Mouse (Mus musculus) midbrain, postnatal 0 days (tissue): ENCODE results near the gene Kalrn. TPM values are rescaled to one million over a fixed set of nuclear protein-coding genes. Genes with fewer than 3 reads are reported as not detected.

Source experiments
- ATAC-seq: fragments of 200-750 bp; cut with Nextera tagmentation; 2 replicates; pipeline ENCODE4 v1.8.0; 2017; ENCODE audit warnings: moderate number of reproducible peaks, mild to moderate bottlenecking, moderate TSS enrichment, moderate library complexity; ENCODE audit not compliant: low FRiP score
- DNase-seq: peaks from one replicate; pipeline ENCODE4 v3.0.0-alpha.2; 2015; ENCODE audit warnings: low spot score
- H3K27ac ChIP-seq: fragments of 300-500 bp; sonication (generic); 2 replicates; pipeline ENCODE4 v1.5.1; 2014; ENCODE audit warnings: low read depth, mild to moderate bottlenecking, low read length, mixed read lengths
- H3K27me3 ChIP-seq: fragments of 300-500 bp; sonication (generic); 2 replicates; pipeline ENCODE4 v1.6.1; 2014; ENCODE audit warnings: low read length, control low read depth, mixed read lengths; ENCODE audit not compliant: insufficient read depth
- H3K36me3 ChIP-seq: fragments of 300-500 bp; sonication (generic); 2 replicates; pipeline ENCODE4 v1.6.1; 2014; ENCODE audit warnings: low read length, control low read depth, mixed read lengths; ENCODE audit not compliant: insufficient read depth
- H3K4me1 ChIP-seq: fragments of 300-500 bp; sonication (generic); 2 replicates; pipeline ENCODE4 v1.6.1; 2014; ENCODE audit warnings: mild to moderate bottlenecking, control low read depth, antibody characterized with exemption, low read length, mixed read lengths; ENCODE audit not compliant: insufficient read depth
- H3K4me2 ChIP-seq: fragments of 300-500 bp; sonication (generic); 2 replicates; pipeline ENCODE4 v1.6.1; 2014; ENCODE audit warnings: low read depth, mild to moderate bottlenecking, low read length, mixed read lengths; ENCODE audit not compliant: poor library complexity, severe bottlenecking
- H3K4me3 ChIP-seq: fragments of 300-500 bp; sonication (generic); 2 replicates; pipeline ENCODE4 v1.5.1; 2014; ENCODE audit warnings: low read depth, mild to moderate bottlenecking, low read length, moderate library complexity
- H3K9ac ChIP-seq: fragments of 300-500 bp; sonication (generic); replicated peaks from 2 replicates; pipeline ENCODE4 v1.6.1; 2014; ENCODE audit warnings: mild to moderate bottlenecking, low read length, moderate library complexity, mixed read lengths; ENCODE audit not compliant: poor library complexity, severe bottlenecking
- H3K9me3 ChIP-seq: fragments of 300-500 bp; sonication (generic); 2 replicates; pipeline ENCODE4 v1.6.1; 2016; ENCODE audit warnings: low read length, control low read depth
- CTCF ChIP-seq: IDR thresholded peaks from 2 replicates; pipeline ENCODE4 v1.5.1; 2016; ENCODE audit warnings: antibody characterized with exemption, mild to moderate bottlenecking
- WGBS: fragments of 180-500 bp; shearing (Covaris S2); extraction: QIAGEN DNeasy Blood & Tissue Kit; methylation state at CpG from one replicate; pipeline ENCODE4 v1.1.7; 2014; 5-methylcytosine and 5-hydroxymethylcytosine counted together
- polyA plus RNA-seq: library from polyadenylated mRNA; unstranded; fragments of >200 nt; fragmentation: Nextera tagmentation; extraction: Ambion mirVana; gene quantifications from 2 replicates; pipeline ENCODE4 v1.2.1, GENCODE M21; 2015
- total RNA-seq: library from RNA; depleted of rRNA; stranded (reverse); fragments of >200 nt; gene quantifications from 2 replicates; pipeline ENCODE4 v1.2.3, GENCODE M21; 2014

Kalrn gene
- total and polyA plus RNA-seq, 2 experiments from 2014 or later, result 23.6 to 128 TPM

DNA sequence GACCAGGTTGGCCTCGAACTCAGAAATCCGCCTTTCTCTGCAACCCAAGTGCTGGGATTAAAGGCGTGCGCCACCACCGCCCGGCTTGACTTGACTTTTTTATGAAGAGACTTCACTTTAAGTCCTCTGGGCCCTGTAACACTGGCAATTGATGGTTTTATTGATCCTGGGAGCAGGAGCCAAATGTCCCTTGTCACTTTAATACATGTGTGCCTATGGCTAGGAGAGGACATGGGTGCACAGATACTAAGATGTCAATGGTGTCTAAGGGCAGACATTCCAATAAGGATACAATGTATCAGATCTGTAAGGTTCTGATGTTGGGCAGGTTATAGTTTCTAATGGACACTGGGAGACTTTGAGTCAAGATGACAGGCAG, 637.9 kb downstream of the Kalrn start:
- H3K9ac ChIP-seq, result no peak overlapping the region
- ATAC-seq, result no peak
- no peaks in the 10 kb centered on the region for H3K36me3 ChIP-seq
- no peak overlapping the region for H3K4me3 ChIP-seq
- WGBS, result 96% methylated on average over 6 of the region's 6 CpGs
- TF ChIP-seq CTCF, result no peak
- no peak overlapping the region for H3K27ac ChIP-seq
- no peaks in the 10 kb centered on the region for H3K27me3 ChIP-seq
- DNase-seq, result no peak
- no peak overlapping the region for H3K4me2 ChIP-seq
- no peaks in the 10 kb centered on the region for H3K9me3 ChIP-seq
- H3K4me1 ChIP-seq, result no peaks in the 10 kb centered on the region

- TF ChIP-seq CTCF, result no peak
- Histone ChIP-seq H3K27me3 (no peaks in the 10 kb centered on the region), H3K27ac (no peak overlapping the region), H3K4me2 (no peak overlapping the region), H3K9ac (no peak overlapping the region; the same call in 1 of the 2 replicates), H3K9me3 (no peaks in the 10 kb centered on the region), H3K36me3 (no peaks in the 10 kb centered on the region), H3K4me3 (no peak overlapping the region), H3K4me1 (no peaks in the 10 kb centered on the region)
- WGBS, result 57% methylated on average over 5 of the region's 5 CpGs
- DNase-seq (peak; percentile 69), ATAC-seq (no peak)
Observed at GRCm38 (mm10) chr16:33934701-33935406, 638.5 kb downstream of the Kalrn start.

- H3K9me3 ChIP-seq, result no peaks in the 10 kb centered on the region
- no peaks in the 10 kb centered on the region for H3K27me3 ChIP-seq
- ATAC-seq (no peak), DNase-seq (no peak)
- no peak overlapping the region for H3K27ac ChIP-seq
- 93% methylated on average over 11 of the region's 11 CpGs for WGBS
- TF ChIP-seq CTCF, result no peak
- no peak overlapping the region for H3K4me2 ChIP-seq
- no peak overlapping the region for H3K9ac ChIP-seq
- H3K4me1 ChIP-seq, result no peaks in the 10 kb centered on the region
- H3K36me3 ChIP-seq, result no peaks in the 10 kb centered on the region
- no peak overlapping the region for H3K4me3 ChIP-seq
Observed at GRCm38 (mm10) chr16:33933411-33933810, 639.9 kb downstream of the Kalrn start.

DNA sequence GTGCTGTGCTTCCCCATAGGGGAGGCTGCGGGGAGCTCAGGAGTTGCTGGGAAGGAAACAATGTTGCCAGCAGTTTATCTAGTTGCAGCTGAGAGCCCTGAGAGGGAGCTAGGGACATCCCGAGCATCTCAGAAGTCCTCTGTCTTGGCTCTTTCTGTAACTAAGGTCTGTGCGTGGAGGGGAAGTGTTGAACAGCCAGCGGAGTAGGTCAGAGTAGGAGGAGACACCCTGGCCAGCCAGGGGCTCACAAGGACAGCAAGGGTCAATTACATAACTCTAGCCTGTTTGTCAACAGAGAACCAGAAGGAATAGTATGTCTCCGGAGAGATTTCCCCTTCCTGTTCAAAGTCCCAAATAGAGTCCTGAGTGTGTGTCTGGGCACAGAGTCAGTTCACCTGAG, 641.2 kb downstream of the Kalrn start:
- H3K4me2 ChIP-seq, result no peak overlapping the region
- no peak overlapping the region for H3K4me3 ChIP-seq
- H3K36me3 ChIP-seq, result no peaks in the 10 kb centered on the region
- H3K4me1 ChIP-seq, result no peaks in the 10 kb centered on the region
- no peaks in the 10 kb centered on the region for H3K9me3 ChIP-seq
- H3K27me3 ChIP-seq, result no peaks in the 10 kb centered on the region
- WGBS, result 65% methylated on average over 5 of the region's 5 CpGs
- TF ChIP-seq CTCF, result no peak
- ATAC-seq, result no peak
- DNase-seq, result no peak
- H3K9ac ChIP-seq, result no peak overlapping the region
- no peak overlapping the region for H3K27ac ChIP-seq

GRCm38 (mm10) chr16:33931682-33932081, 641.6 kb downstream of the Kalrn start:
- H3K9me3 ChIP-seq, result no peaks in the 10 kb centered on the region
- TF ChIP-seq CTCF, result no peak
- H3K27ac ChIP-seq, result no peak overlapping the region
- no peaks in the 10 kb centered on the region for H3K27me3 ChIP-seq
- H3K4me1 ChIP-seq, result no peaks in the 10 kb centered on the region
- H3K4me3 ChIP-seq, result no peak overlapping the region
- DNase-seq (no peak), ATAC-seq (no peak)
- 28% methylated on average over 2 of the region's 2 CpGs for WGBS
- no peaks in the 10 kb centered on the region for H3K36me3 ChIP-seq
- no peak overlapping the region for H3K4me2 ChIP-seq
- no peak overlapping the region for H3K9ac ChIP-seq

GRCm38 (mm10) chr16:33930785-33931184, 642.5 kb downstream of the Kalrn start:
- no peaks in the 10 kb centered on the region for H3K36me3 ChIP-seq
- no peak overlapping the region for H3K4me2 ChIP-seq
- H3K27me3 ChIP-seq, result no peaks in the 10 kb centered on the region
- 87% methylated on average over 6 of the region's 6 CpGs for WGBS
- TF ChIP-seq CTCF, result no peak
- H3K9ac ChIP-seq, result no peak overlapping the region
- DNase-seq, result no peak
- no peak overlapping the region for H3K4me3 ChIP-seq
- ATAC-seq, result no peak
- H3K27ac ChIP-seq, result no peak overlapping the region
- no peaks in the 10 kb centered on the region for H3K4me1 ChIP-seq
- H3K9me3 ChIP-seq, result no peaks in the 10 kb centered on the region
